Mouse (Mus musculus): Measurements from ENCODE around the gene Ano2.

Ano2 gene

GRCm38 (mm10) chr6:125914446-125914845 lies 224.2 kb downstream of the Ano2 start:
- DNase-seq (ENCODE audit: low read depth, low spot score): no peak

GRCm38 (mm10) chr6:125922746-125923145 lies 232.5 kb downstream of the Ano2 start:
- no peak for DNase-seq (ENCODE audit: low read depth, low spot score)

- DNase-seq (ENCODE audit: low read depth, low spot score): peak; percentile 24
Measured at GRCm38 (mm10) chr6:125924979-125925378, 234.8 kb downstream of the Ano2 start.

- no peak for DNase-seq (ENCODE audit: low read depth, low spot score)
Measured at GRCm38 (mm10) chr6:125925861-125926260, 235.6 kb downstream of the Ano2 start.

GRCm38 (mm10) chr6:125931926-125932325 lies 241.7 kb downstream of the Ano2 start:
- DNase-seq (ENCODE audit: low read depth, low spot score): no peak

- peak; percentile 31 for DNase-seq (ENCODE audit: low read depth, low spot score)
Measured at GRCm38 (mm10) chr6:125954965-125955364, 264.7 kb downstream of the Ano2 start.

GRCm38 (mm10) chr6:125973551-125973950 lies 283.3 kb downstream of the Ano2 start:
- no peak for DNase-seq (ENCODE audit: low read depth, low spot score)

GRCm38 (mm10) chr6:125975788-125976465 lies 285.7 kb downstream of the Ano2 start:
- DNase-seq (ENCODE audit: low read depth, low spot score): no peak

- peak; percentile 54 for DNase-seq (ENCODE audit: low read depth, low spot score)
Measured at GRCm38 (mm10) chr6:125979601-125980000, 289.4 kb downstream of the Ano2 start.

GRCm38 (mm10) chr6:125984050-125984449 lies 293.8 kb downstream of the Ano2 start:
- DNase-seq (ENCODE audit: low read depth, low spot score): no peak

- no peak for DNase-seq (ENCODE audit: low read depth, low spot score)
Measured at GRCm38 (mm10) chr6:125992731-125993130, 302.5 kb downstream of the Ano2 start.

GRCm38 (mm10) chr6:126001797-126002196 lies 311.6 kb downstream of the Ano2 start:
- no peak for DNase-seq (ENCODE audit: low read depth, low spot score)

- no peak for DNase-seq (ENCODE audit: low read depth, low spot score)
Measured at GRCm38 (mm10) chr6:126003002-126003742, 313.0 kb downstream of the Ano2 start.

- no peak for DNase-seq (ENCODE audit: low read depth, low spot score)
Measured at GRCm38 (mm10) chr6:126006647-126007046, 316.4 kb downstream of the Ano2 start.

- no peak for DNase-seq (ENCODE audit: low read depth, low spot score)
Measured at GRCm38 (mm10) chr6:126009083-126009482, 318.9 kb downstream of the Ano2 start.

- no peak for DNase-seq (ENCODE audit: low read depth, low spot score)
Measured at GRCm38 (mm10) chr6:126016991-126017390, 326.8 kb downstream of the Ano2 start.

GRCm38 (mm10) chr6:126018411-126018810 lies 328.2 kb downstream of the Ano2 start:
- DNase-seq (ENCODE audit: low read depth, low spot score): no peak

- DNase-seq (ENCODE audit: low read depth, low spot score): peak; percentile 14
Measured at GRCm38 (mm10) chr6:126033693-126034402, 343.6 kb downstream of the Ano2 start.

- no peak for DNase-seq (ENCODE audit: low read depth, low spot score)
Measured at GRCm38 (mm10) chr6:126034403-126034724, 344.1 kb downstream of the Ano2 start.

- DNase-seq (ENCODE audit: low read depth, low spot score): no peak
Measured at GRCm38 (mm10) chr6:126034728-126035127, 344.5 kb downstream of the Ano2 start.

GRCm38 (mm10) chr6:126035621-126036020 lies 345.4 kb downstream of the Ano2 start:
- peak; percentile 31 for DNase-seq (ENCODE audit: low read depth, low spot score)

- no peak for DNase-seq (ENCODE audit: low read depth, low spot score)
Measured at GRCm38 (mm10) chr6:126045931-126046330, 355.7 kb downstream of the Ano2 start.

- no peak for DNase-seq (ENCODE audit: low read depth, low spot score)
Measured at GRCm38 (mm10) chr6:126048206-126048605, 358.0 kb downstream of the Ano2 start.
